Comparison of ENCODE assay signal across 11 mouse cellular contexts in the genomic region with DNA sequence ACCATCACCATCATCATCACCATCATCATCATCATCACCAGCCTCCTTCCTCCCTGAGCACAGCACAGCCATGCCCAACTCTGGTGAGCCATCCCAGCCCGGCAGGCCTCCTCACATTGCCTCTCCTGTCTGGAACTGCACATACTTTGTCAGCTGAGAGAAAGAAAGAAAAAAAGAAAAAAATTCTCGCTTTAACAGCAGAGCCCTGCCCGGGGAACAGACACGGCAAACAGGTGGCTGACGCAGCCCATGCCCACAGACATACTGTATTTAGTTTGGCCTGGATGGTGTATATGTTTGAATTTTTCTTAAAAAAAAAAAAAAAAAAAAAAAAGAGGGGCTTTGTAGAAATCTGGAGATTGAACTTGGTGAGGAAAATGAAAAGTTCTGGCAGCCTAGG.
DNase-seq lines count a peak whose midpoint lies in the region; ATAC-seq and TF ChIP-seq lines count a peak whose summit lies in the region.
"Had no signal": no experiment of that assay in that cellular context is flagged by ENCODE, and none has a peak within 500 bp of the region (broad histone marks: within the 10 kb centered on the region; RNA-seq: fewer than 3 reads in every experiment).

No protein-coding gene starts in this region.

- DNase-seq in forebrain, postnatal 0 days, result peak; percentile 63
- no peak for DNase-seq in forebrain, embryonic 11.5 days (ENCODE audit: low spot score)
- DNase-seq in heart, postnatal 4 days, result no peak
- peak; percentile 63 to 65 for DNase-seq in right cerebral cortex, postnatal 10 days (ENCODE audit: low spot score in 2 of 2)
- DNase-seq in right cerebral cortex, adult 18-20 months, result no peak
- DNase-seq: cerebellum, adult 2 months; heart, adult 11 months; kidney, adult 18-20 months had no signal

- no peak overlapping the region for H3K4me2 ChIP-seq in forebrain, postnatal 0 days (ENCODE audit: low read depth)
- H3K4me2 ChIP-seq in forebrain, embryonic 11.5 days (ENCODE audit: low read depth, low read length, severe bottlenecking), result no peak overlapping the region
- H3K4me2 ChIP-seq in heart, embryonic 13.5 days, result no peak overlapping the region
- H3K4me2 ChIP-seq: hindbrain, embryonic 13.5 days had no signal

- H3K36me3 ChIP-seq in forebrain, postnatal 0 days (ENCODE audit: insufficient read depth), result no peaks in the 10 kb centered on the region
- H3K36me3 ChIP-seq in forebrain, embryonic 11.5 days (ENCODE audit: control insufficient read depth, insufficient read depth, low read length), result no peaks in the 10 kb centered on the region
- 0 out of 2 replicates have a peak, but pooled peaks cover 3% of the 10 kb centered on the region for H3K36me3 ChIP-seq in heart, embryonic 13.5 days
- H3K36me3 ChIP-seq: hindbrain, embryonic 13.5 days had no signal

- peak overlapping the region; percentile 79 for H3K27ac ChIP-seq in forebrain, postnatal 0 days (ENCODE audit: low read depth, low read length)
- no peak overlapping the region for H3K27ac ChIP-seq in forebrain, embryonic 11.5 days (ENCODE audit: low read depth, low read length)
- peak overlapping the region; percentile 29; the same call in 1 of the 2 replicates for H3K27ac ChIP-seq in heart, embryonic 13.5 days (replicated peaks)

- 63% methylated on average over 5 of the region's 5 CpGs for WGBS in forebrain, postnatal 0 days
- 90% methylated on average over 5 of the region's 5 CpGs for WGBS in forebrain, embryonic 11.5 days
- 65% methylated on average over 5 of the region's 5 CpGs for WGBS in heart, embryonic 13.5 days

- H3K9me3 ChIP-seq in forebrain, postnatal 0 days (ENCODE audit: low read length), result no peaks in the 10 kb centered on the region
- H3K9me3 ChIP-seq in forebrain, embryonic 11.5 days (ENCODE audit: control insufficient read depth, low read length), result no peaks in the 10 kb centered on the region
- no peaks in the 10 kb centered on the region for H3K9me3 ChIP-seq in heart, embryonic 13.5 days
- H3K9me3 ChIP-seq: hindbrain, embryonic 13.5 days had no signal

- ATAC-seq in forebrain, postnatal 0 days, result peak; percentile 34
- no peak for ATAC-seq in forebrain, embryonic 11.5 days (replicated peaks; ENCODE audit: low FRiP score)
- no peak for ATAC-seq in heart, embryonic 13.5 days (ENCODE audit: extremely low read depth, insufficient number of reproducible peaks, low FRiP score, low TSS enrichment)

- H3K4me3 ChIP-seq in forebrain, postnatal 0 days (ENCODE audit: low read depth, low read length), result no peak overlapping the region
- no peak overlapping the region for H3K4me3 ChIP-seq in forebrain, embryonic 11.5 days (ENCODE audit: low read depth, low read length)
- H3K4me3 ChIP-seq in heart, embryonic 13.5 days, result no peak overlapping the region
- H3K4me3 ChIP-seq: embryonic facial prominence, embryonic 10.5 days; hindbrain, embryonic 13.5 days had no signal

- no peak for TF ChIP-seq CTCF in forebrain, postnatal 0 days (IDR thresholded peaks at IDR 0.05; ENCODE audit: low read depth)

- H3K9ac ChIP-seq in forebrain, postnatal 0 days, result no peak overlapping the region
- H3K9ac ChIP-seq in forebrain, embryonic 11.5 days (ENCODE audit: low read length), result no peak overlapping the region
- no peak overlapping the region for H3K9ac ChIP-seq in heart, embryonic 13.5 days
- H3K9ac ChIP-seq: hindbrain, embryonic 13.5 days had no signal

- no peaks in the 10 kb centered on the region for H3K27me3 ChIP-seq in forebrain, postnatal 0 days (ENCODE audit: insufficient read depth, low read length)
- H3K27me3 ChIP-seq in forebrain, embryonic 11.5 days (ENCODE audit: control insufficient read depth, insufficient read depth, low read length), result no peaks in the 10 kb centered on the region
- no peaks in the 10 kb centered on the region for H3K27me3 ChIP-seq in heart, embryonic 13.5 days (replicated peaks)

- peaks cover 3% of the 10 kb centered on the region; the same call in 1 of the 2 replicates for H3K4me1 ChIP-seq in forebrain, postnatal 0 days (ENCODE audit: insufficient read depth)
- H3K4me1 ChIP-seq in forebrain, embryonic 11.5 days (replicated peaks; ENCODE audit: control insufficient read depth, insufficient read depth, low read length), result peaks cover 12% of the 10 kb centered on the region; the same call in 1 of the 2 replicates
- peaks cover 40% of the 10 kb centered on the region for H3K4me1 ChIP-seq in heart, embryonic 13.5 days

Comparison
In these comparisons a context has a peak if more than half of its experiments do, and no peak if none do; other contexts are left out.
1. DNase-seq: peak in forebrain, postnatal 0 days (single experiment) and right cerebral cortex, postnatal 10 days (2 of 2); none in forebrain, embryonic 11.5 days (single experiment), heart, postnatal 4 days (single experiment) and right cerebral cortex, adult 18-20 months (single experiment).